Mouse (Mus musculus): ENCODE results near the gene Mvb12b.

- TF ChIP-seq CTCF (IDR thresholded peaks at IDR 0.05; ENCODE audit: low read depth) (no peak), EP300 (IDR thresholded peaks at IDR 0.05; ENCODE audit: low read depth) (no peak)
Measured at GRCm38 (mm10) chr2:33813501-33814240, 74.1 kb downstream of the Mvb12b start.
